Mouse (Mus musculus) testis, postnatal 14 days (tissue): Measurements from ENCODE around the gene Tmprss15.
A peak's percentile ranks its signal among the peaks of the same experiment; 100 is the strongest.

Experiments used
- DNase-seq: peaks from one replicate; pipeline ENCODE4 v3.0.0; 2021; ENCODE audit warnings: low spot score

Tmprss15 gene

DNA sequence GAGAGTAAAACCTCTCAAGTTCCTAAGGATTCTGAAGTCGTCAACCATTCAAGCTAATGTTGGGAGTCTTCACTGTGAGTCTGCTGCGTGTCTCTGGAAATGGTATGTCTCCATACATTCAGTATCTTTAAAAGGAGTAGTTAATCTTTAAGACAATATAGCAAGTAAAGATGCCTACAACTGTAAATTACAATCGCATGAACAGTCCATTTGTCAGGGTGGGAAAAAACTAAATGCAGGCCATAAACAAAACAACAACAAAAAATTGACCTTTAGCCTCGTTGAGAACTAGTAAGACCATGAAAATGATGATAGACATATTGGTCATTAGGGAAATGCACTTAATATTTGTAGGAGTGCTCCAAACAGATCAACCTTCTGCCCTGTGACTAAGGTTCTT, at the start of gene Tmprss15:
Gene Tmprss15 (minus strand): TSS at position 101 of the 400 bp plus-strand sequence.
- no peak for DNase-seq

DNA sequence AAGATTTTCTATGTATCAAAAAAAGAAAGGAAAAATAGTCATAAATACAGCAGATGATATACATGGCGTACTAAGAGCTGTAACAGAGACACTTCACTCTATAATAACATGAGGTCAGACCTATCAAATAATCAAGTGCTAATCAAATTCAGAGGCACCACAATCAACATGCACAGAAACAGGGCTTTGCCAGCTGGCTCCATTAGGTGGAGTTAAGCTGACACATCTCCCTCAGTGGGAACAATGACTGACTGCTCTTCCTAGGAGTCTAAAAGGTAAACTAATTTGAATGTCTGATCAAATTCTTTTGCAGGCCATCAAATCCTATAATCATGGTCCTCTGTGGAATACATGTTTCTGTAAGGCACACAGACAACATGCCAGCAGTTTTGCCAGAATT, 24.0 kb upstream of the Tmprss15 start:
- DNase-seq: no peak

DNA sequence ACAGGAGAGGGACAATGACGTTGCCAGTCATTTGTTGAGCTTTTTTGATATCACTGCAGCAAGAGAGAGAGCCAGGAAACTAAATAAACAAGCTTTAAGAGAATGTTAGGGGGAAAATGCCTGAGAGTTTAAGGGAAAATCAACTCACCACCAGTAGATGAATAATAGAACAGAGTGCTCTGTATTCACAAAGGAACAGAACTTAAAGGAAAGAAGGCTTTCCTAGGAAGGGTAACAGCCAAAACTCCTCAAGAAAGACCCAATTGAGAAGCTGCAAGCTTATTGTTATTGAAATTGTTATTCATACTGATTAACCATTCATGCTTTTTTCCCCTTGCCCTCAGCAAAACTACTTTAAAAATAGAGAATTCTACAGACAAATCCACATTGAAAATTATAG, 18.6 kb upstream of the Tmprss15 start:
- DNase-seq: no peak

DNA sequence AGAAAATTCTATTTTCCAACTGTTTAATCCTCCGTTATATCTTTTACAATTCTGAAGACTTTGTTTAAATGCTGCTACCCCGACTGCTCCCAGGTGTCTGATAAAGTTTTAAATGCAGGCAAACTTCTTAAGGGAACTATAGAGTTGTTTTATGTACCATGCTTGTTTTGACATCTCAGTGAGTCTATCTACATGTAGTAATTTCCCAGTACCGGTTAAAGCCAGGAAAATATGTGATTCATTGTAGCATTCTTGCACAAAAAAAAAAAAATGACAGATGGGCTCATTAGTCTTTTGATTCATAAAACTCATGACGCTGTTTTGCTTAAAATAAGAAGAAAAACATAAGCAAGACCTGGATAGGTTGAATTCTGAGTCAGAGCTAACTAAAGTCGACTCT, 18.1 kb upstream of the Tmprss15 start:
- no peak for DNase-seq

DNA sequence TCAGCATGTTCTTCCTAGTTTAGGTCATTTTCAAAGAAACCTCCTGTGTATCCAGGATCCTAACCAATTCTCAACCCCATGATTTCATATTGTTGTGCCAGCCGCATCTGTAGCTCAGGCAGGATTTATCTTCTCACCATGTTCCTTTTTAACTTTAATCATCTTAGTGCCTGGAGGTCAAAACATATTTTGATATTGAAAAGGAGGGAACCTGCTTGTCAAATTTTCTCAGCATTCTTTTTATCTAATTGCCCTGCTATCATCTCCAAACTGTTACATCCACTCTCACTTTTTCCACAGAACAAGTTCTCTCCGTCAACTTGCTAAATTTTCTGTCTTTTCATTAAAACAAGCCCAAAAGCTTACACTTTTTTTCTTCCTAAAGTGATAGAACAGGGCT, 9.4 kb upstream of the Tmprss15 start:
- no peak for DNase-seq

DNA sequence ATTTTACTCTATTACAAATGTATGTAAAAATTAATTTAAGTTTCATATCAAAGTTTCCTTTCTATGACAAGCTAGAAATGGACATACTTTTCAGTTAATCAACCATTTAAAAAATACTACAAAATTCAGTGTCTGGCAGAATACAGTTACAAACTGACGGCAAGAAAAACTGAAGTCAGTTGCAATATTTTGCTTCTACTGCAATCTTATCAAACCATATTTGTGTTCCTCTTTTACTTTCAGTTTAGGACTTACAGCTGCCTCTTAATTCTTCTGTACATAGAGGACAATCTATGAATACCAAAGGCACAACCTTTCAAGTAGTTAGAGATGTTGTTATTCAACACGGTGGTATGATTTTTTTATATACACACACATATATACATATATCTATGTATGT, 7.4 kb upstream of the Tmprss15 start:
- DNase-seq: no peak

DNA sequence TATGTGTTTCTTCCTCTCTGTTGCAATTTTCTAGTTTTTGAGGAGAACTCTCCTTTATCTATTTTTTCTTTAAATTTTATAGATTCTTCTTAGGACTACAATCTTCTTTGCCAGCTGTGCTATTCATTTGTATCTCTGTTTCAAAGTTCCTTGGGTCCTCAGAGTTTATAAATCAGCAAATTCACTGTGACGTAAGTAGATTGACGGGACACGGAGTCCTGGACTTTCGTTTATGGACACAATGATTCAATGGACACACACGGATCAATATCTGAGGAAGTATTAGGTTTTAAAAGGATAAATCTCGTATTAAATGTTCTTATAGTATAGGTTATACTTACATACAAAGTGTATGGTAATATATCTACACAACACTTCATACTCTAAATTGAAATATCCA, 4.3 kb downstream of the Tmprss15 start:
- no peak for DNase-seq

DNA sequence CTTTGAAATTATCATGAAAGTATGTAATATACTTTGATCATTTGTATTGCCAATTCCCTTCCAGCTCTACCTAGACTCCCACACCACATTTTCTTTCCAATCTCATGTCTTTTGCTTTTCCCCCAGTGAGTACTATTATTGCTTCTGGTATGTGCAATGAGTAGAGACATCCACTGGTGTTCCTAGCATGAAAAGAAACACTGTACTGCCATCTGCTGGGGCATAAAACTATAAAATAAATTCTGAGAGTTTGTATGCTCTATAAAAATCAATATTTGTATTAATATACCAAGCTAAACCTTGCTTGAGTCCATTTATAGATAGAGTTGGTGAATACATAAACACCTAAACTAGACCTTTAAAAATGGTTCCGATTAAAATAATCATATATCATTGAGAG, 27.0 kb downstream of the Tmprss15 start:
- DNase-seq: no peak

DNA sequence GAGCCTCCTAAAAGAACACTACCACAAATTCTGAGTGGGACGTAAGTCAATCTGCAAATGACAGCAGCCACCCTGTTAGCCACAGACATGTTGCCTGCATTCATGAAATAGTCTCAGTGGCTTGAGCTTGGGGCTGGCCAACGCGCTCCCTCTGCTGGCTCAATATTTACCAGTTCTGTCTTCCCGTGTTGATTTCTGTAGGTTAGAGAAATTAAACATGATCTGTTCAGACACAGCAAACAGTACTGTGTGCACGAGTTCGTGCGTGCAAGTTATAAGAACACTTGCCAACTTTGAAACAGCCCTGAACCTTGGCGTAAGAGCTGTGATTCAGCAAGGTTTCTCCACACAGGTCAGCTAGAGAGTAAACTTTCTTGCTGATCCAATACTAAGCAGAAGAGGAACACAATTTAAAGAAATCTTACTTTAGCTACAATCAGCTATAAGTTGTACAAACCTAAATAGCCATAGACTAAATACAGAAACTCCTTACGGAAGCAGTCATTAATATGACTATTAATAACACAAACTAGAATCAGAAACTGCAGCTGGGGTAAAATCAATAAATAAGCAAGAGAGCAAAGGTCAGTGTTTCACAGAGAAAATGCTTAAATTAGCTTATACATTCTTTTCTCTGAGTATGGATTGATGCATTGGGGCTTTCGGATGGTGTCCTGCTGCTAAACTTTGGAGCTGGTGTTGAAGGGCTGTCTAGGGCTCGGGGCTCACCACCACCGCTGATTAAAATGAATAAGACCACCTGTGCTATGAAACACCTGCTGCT, 31.9 kb downstream of the Tmprss15 start:
- no peak for DNase-seq

DNA sequence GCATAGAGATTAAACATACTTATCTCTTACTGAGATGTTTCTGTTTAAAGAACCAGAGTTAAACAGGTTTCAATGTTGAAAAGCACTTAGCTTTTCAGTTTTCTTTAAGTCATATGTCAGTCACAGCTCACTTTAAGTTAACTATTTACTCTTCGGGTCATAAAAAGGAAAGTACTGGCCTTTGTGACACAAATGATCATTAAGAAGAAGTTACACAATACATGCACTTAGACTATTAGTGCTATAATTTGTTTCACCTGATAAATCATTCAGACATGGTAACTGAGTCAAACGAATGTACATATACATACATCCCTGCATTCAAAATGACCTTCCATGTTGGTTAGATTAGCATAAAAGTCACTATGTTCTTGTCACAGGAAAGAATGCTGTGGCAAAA, 58.3 kb downstream of the Tmprss15 start:
- no peak for DNase-seq

DNA sequence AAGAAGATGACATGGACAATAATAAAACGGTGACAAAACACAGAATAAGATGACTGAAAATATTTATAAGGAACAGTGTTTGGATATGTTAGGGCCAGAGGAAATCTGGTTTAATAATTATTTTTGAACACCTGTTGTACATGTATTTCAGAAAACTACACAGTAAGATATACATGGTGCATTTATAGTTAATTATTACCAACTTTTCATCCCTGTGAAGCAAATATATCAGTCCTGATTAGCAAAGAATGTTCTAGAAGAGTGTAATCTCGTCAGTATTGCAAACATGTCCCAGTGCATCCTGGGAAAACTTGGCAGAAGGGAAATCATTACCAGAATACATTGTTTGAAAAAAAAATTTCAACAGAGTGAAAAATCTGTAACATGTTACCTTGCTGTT, 88.1 kb downstream of the Tmprss15 start:
- no peak for DNase-seq

DNA sequence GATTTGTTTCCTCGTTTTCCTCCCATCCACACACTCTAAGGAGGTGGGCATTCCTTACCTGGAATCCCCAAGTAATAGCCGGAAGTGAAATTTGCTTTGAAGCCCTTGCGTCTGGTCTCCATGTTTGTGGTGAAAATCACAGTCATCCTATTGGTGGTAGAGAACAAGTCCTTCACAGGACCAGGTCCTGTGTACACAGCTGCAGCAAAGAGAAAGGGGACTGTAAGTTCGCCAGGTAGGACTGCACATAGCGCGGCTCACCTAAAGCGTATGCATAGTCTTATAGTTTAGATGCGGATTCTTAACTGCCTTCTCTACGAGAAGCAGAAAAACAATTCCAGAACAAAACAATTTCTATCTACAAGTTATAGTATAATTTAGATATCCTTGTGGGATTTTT, 89.2 kb downstream of the Tmprss15 start:
- DNase-seq: no peak

DNA sequence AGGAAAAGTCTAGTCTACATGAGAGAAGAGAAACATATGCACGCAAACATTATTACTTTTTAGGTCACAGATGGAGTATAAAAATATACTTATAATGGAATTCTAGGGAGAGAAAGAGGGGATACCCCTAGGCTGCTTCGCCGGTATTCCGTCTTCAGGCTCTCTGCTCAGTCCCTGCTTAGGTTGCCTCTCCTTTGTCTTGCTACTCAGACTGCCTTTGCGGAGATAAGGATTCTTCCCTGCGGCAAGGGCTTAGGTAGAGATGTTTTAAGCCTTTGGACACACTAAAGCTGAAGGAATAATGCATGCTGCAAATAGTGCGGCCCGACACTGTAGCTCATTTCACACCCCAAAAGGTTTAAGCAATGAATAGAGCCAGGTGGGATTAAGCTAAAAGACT, 114.5 kb downstream of the Tmprss15 start:
- DNase-seq: no peak

DNA sequence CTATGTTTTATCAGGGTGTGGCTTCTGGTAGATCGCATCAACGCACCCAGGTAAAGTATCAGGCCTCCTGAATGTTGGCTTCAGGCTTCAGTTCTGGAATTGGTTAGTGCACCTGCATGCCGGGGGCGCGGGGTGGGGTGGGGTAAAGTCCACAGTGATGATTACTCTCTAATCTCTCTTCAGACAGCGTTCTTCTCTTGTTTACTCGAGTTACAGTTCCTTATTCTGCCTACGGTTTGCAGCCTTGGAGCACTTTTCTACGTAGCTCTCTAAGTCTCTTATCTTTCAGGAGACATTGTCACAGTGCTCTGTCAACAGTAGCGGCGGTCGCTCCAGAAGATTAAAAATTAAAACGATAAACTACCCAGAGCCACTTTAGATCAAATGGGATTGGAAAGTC, 116.8 kb downstream of the Tmprss15 start:
- DNase-seq: no peak

DNA sequence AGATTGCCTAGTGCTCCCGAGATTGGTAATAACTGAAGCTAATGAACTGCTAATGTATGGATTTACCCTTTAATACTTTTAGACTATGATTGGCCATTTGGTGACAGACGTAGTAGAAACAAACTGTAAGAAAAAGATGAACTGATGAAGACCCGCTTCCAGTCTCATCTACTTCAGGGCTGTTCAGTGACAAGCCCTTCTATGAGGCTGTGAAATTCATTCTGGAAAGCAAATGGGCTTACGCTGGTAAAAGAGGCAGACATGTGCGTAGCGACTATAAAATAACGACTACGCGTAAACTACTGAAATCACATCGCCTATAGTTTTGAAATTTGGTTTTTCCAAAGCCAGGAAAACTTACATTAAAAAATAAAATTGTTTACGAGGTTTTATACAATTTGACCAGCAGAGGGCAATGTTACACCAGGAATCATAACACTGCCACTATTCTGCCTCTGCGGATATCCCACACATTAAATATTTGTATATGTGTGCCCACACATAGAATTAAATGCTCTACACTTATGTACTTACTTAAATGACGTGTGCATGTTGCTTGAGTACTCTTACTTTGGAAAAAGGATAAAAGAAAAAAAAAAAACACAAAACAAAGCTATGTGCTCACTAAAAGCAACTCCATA, 121.7 kb downstream of the Tmprss15 start:
- no peak for DNase-seq

DNA sequence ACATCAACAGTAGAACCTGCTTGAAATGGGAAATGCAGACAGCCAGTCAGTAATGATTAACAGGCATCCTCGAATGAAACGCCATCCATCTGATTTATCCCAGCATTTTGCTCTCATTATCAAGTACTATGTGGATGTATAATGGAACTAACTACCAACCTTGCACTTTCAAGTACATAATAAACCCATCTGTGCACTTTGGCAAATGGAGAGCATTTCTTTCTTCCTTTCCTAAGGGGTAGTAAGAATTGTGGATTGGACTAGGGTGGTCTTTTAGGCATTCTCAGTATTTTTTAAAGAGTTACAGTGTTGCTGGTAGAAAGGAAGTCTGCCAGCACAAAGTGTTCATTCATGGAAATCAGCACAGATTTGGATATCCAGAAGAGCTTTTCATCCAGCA, 133.5 kb downstream of the Tmprss15 start:
- no peak for DNase-seq

DNA sequence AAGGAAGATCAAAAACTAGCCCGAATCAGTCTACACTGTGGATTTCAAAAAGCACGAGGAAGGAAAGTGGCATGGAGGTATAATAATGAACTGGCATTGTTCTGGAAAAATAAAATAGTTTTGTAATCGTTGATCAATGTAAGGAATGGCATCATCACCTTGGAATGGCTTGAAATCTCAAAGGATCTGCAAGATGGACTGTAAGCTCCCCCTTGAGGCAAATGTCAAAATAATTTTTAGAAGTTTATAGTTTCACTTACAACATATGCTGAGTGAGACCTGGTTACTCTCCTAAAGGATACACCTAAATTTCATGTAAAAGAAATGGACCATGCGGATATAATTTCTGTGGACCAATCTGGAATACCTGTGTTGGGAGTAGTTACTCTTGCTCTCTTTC, 140.5 kb downstream of the Tmprss15 start:
- DNase-seq: no peak

DNA sequence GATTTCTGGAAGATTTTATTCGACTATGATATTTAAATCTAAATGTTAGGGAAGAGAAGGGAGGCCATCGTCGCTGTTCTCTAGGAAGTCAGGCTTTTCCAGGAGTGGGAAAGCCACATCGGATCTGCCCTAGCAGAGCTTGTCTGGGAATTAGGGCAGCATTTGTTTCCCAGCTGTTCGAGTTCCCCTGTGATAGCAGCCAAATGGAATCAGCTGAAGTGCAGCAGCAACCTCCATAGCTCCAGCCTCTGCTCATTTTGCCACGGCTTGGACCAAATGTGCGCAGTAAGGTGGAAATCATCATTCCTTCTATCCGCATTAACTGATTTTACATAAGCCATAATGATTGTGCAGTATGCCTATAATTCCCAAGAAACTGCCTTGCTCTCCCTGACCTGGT, 153.1 kb downstream of the Tmprss15 start:
- no peak for DNase-seq

DNA sequence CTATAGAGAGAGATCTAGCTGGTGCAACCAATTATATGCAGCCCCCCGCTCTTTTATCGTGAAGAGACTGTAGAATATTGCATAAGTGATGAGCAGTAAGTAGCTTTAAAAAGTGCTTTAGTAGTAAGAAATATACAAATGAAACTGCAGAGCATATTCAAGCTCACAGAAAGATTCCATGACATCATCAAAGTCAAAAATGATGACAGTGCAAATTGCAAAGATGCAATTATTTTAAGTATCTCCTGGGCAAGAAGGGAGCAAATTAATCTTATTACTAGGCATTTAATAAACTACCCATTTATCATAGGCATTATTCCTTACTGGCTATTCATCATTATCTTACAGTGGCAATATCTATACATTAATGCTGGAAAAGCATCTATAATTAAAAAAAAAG, 156.6 kb downstream of the Tmprss15 start:
- no peak for DNase-seq

DNA sequence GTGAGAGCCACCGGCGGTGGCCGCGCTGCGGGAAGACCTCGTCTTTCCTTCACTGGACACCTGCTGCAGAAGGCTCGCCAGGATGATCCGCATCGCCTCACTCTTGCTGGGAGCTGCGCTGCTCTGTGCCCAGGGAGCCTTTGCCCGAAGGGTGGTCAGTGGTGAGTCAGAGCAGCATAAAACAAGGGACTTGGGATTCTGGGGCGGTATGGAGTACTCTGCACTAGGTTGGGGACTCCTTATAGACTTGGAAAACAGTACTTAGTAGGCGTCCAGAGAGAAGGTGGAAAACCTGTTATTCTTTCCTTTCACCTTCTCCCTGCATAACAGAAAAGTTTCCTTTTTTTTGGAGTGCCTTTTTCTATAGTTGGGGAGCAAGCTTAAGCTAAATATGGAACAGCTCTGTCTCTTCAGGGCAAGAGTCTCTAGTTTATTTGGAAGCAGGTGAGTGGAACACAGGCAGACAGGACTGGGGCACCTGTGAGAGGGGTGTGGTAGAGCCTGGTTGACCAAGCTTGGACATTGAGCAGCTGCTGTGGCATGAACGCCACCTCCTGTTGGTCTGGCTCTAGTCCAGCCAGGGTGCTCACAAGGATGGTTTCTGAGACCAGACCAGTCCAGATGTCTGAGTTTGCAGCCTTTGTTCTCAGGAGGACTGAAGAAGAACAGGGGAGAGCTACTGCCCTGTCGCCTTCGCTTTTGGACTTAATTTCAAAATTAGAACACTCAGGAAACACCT, 159.4 kb downstream of the Tmprss15 start:
- DNase-seq: no peak

DNA sequence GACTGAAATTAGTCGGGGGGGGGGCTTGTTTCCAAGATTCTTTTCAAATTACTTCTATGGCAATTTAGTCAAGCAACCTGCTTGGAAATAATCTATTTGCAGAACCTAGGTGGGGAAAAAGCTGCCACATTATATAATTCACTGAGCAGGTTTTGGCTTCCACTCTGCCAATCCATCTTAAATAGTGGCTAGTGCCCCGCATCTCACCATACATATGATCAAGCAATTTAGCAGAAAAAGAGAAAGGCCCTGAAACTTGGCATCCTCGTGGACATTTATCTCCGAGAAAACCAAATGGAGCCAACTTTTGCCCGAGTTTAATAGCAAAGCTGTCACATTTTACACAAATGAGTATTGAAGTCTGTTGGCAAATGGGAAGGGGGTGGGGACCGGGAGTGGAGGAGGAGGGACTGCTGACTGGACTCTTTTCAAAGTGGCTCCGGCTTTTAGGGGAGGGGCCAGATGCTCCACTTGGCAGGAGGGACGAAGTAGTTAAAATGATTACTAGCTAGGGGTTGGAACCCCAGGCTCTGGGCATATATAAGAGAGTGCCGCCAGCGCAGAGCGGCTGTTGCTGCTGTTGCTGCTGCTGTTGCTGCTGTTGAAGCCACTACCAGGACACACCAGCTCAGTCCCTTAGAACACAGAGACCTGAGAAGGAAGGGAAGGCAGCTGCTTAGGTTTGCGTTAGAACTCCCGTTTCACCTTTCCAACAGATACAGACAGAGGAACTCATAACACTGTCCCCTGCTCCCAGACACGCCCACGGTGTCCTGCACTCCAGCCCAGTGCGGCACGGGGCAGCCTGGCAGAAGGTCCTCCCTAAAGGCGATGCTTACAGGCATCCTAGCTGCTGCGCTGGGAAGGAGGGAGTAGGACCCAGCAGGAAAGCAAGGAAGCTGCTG, 160.3 kb downstream of the Tmprss15 start, which contains the start of gene Chodl:
Gene Chodl (plus strand): TSS at position 567 of the 905 bp plus-strand sequence.
- peak; percentile 3 for DNase-seq

DNA sequence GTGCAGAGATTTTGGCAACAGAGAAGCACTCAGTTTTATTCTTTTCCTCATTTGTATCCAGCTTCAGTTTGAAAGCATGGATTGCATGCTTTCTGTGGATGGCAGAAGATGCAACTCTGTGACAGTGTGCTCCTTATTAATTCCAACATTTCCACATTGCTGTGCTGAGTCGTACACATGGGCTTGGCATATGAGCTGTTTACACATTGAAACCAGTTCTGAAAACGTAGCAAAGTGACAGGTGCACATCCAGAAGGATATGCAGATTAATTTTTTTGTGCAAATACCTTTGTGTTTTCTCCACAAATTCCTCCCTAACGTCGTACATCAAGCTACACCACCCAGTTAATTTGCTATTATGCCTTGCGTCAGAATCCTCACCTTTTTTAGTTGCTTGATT, 168.3 kb downstream of the Tmprss15 start:
- DNase-seq: no peak
